ENCODE assay signal across 16 mouse cellular contexts in the genomic region with DNA sequence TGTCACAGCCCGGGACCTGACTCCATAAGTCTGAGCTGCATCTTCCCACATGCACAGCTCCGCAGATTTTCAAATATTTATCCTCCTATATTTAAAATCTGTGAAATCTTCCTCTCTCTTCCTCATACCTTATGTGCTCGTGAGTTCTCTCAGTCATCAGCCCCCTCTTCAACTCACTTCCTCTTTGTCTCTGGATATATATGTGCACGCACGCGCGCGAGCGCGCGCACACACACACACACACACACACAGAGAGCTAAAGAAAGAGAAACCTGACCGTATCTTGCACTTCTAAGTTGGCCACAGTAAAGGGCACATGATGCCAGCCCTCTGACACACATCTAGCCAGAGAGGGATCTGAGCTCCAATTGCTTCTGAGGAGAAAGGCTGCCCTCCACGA.
DNase-seq lines count a peak whose midpoint lies in the region; ATAC-seq lines count a peak whose summit lies in the region.
"Had no signal": no experiment of that assay in that cellular context is flagged by ENCODE, and none has a peak within 500 bp of the region (broad histone marks: within the 10 kb centered on the region; RNA-seq: fewer than 3 reads in every experiment).

No protein-coding gene starts in this region.

- peak; percentile 41; the same call in 1 of the 2 replicates for ATAC-seq in frontal cortex, adult (ENCODE audit: low TSS enrichment)
- ATAC-seq in neutrophil, adult 5-6 weeks (ENCODE audit: extremely low read depth, insufficient number of reproducible peaks, low FRiP score, poor library complexity, severe bottlenecking): peak; percentile 76
- ATAC-seq: forebrain, embryonic 15.5 days; midbrain, embryonic 15.5 days had no signal

- no peak for DNase-seq in frontal cortex, postnatal 25 days (ENCODE audit: low spot score in 2 of 2)
- DNase-seq in brain, adult 2 months (ENCODE audit: low read depth, low spot score): peak; percentile 22
- peak; percentile 75 for DNase-seq in thymus, postnatal 14 days
- no peak for DNase-seq in right cerebral cortex, postnatal 36 days (ENCODE audit: low spot score in 2 of 2)
- DNase-seq in yolk sac, embryonic 10.5 days (ENCODE audit: low spot score): no peak
- no peak for DNase-seq in gastrocnemius, postnatal 25 days
- DNase-seq: adrenal gland, adult 2 months; cerebellum, postnatal 10 days; embryo, embryonic 11 days; kidney, postnatal 36 days; layer of hippocampus, adult 9-11 months; right cerebral cortex, postnatal 4 days had no signal

Comparison
In these comparisons a context has a peak if more than half of its experiments do, and no peak if none do; other contexts are left out.
1. DNase-seq: peak in brain, adult 2 months (single experiment) and thymus, postnatal 14 days (single experiment); none in frontal cortex, postnatal 25 days (0 of 2), right cerebral cortex, postnatal 36 days (0 of 2), yolk sac, embryonic 10.5 days (single experiment) and gastrocnemius, postnatal 25 days (single experiment).